Mouse (Mus musculus): ENCODE data around the gene Tmem185b.

GRCm38 (mm10) chr1:119534341-119534740 lies 8.4 kb downstream of the Tmem185b start:
- no peak for TF ChIP-seq CTCF (IDR thresholded peaks at IDR 0.05; ENCODE audit: low read depth, low read length)
- no peak for TF ChIP-seq POLR2A (IDR thresholded peaks at IDR 0.05; ENCODE audit: extremely low read depth, insufficient read depth, low read length)

All from liver, adult 2 months (tissue).